Mouse (Mus musculus) embryonic fibroblast, embryonic 13.5 days (primary cell): ENCODE results near the gene Oxsm.

Experiments used
- CTCF ChIP-seq: IDR thresholded peaks from 2 replicates; pipeline ENCODE4 v1.5.1; 2011; ENCODE audit warnings: mild to moderate bottlenecking, control low read depth, low read length, moderate library complexity, borderline replicate concordance; ENCODE audit not compliant: insufficient read depth
- POLR2A ChIP-seq: IDR thresholded peaks from 2 replicates; pipeline ENCODE4 v1.6.1; 2011; ENCODE audit warnings: low read depth, mild to moderate bottlenecking, control low read depth, low read length, moderate library complexity

DNA sequence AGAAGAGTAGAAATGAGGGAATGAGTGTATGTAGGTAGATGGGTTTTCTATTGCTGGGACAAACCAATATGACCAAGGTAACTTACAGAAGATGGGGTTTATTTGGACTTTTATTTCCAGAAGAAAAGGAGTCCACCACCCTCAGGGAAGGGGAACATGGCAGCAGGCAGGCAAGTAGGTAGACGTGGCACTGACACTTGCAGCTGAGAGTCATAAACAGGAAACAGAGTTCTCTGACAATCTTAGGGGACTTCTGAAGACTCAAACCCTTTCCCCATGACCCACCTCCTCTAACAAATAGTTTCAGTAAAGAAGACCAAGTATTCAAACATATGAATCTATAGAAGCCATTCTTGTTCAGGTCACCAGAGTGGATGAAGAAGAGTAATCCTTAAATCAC is 44.3 kb upstream of the Oxsm start:
- TF ChIP-seq POLR2A, result no peak
- no peak for TF ChIP-seq CTCF
